Comparison of ENCODE assay signal across 8 mouse cellular contexts in genomic region chr17:86937497-86938155, GRCm38 (mm10). TPM values are rescaled to one million over a fixed set of nuclear protein-coding genes. Genes with fewer than 3 reads are reported as not detected.
A peak's percentile ranks its signal among the peaks of the same experiment; 100 is the strongest.
DNase-seq lines count a peak whose midpoint lies in the region; ATAC-seq and TF ChIP-seq lines count a peak whose summit lies in the region.

No protein-coding gene starts in this region.

- H3K9me3 ChIP-seq in hindbrain, embryonic 10.5 days, result no peaks in the 10 kb centered on the region

- peak; percentile 63 for DNase-seq in ES-CJ7 (ENCODE audit: low read depth, low spot score)
- peak; percentile 34 to 42 for DNase-seq in cerebellum, adult 18-20 months
- DNase-seq in frontal cortex, adult 2 months (ENCODE audit: extremely low spot score in 1 of 2, low spot score in 1 of 2), result peak; percentile 53 to 77
- DNase-seq in hindbrain, embryonic 10.5 days (ENCODE audit: low spot score), result peak; percentile 76
- peak; percentile 75 to 84 for DNase-seq in layer of hippocampus, adult 8-10 months (ENCODE audit: low spot score in 2 of 2)
- DNase-seq in lung, adult 2 months, result peak; percentile 81
- peak; percentile 42 to 43 for DNase-seq in thymus, postnatal 10 days (ENCODE audit: low spot score in 2 of 2)

- H3K27ac ChIP-seq in hindbrain, embryonic 10.5 days, result peak overlapping the region; percentile 81

- H3K27me3 ChIP-seq in hindbrain, embryonic 10.5 days (ENCODE audit: insufficient read depth, poor library complexity, severe bottlenecking), result peaks cover 44% of the 10 kb centered on the region

- peak overlapping the region; percentile 52 for H3K4me3 ChIP-seq in hindbrain, embryonic 10.5 days
- H3K4me3 ChIP-seq in lung, adult 2 months (replicated peaks; ENCODE audit: extremely low read depth, low read depth, low read length), result peak overlapping the region; percentile 17

- 0 out of 2 replicates have a peak, but pooled peaks have one; percentile 20 for TF ChIP-seq POLR2A in lung, adult 2 months (IDR thresholded peaks at IDR 0.05; ENCODE audit: borderline replicate concordance, extremely low read depth, low read depth, low read length)

- WGBS in hindbrain, embryonic 10.5 days, result 6% methylated on average over 20 of the region's 20 CpGs
- 3% methylated on average over 20 of the region's 20 CpGs for WGBS in lung, adult 2 months

- no peaks in the 10 kb centered on the region for H3K36me3 ChIP-seq in hindbrain, embryonic 10.5 days

- peaks cover 24% of the 10 kb centered on the region for H3K4me1 ChIP-seq in hindbrain, embryonic 10.5 days (replicated peaks)
- H3K4me1 ChIP-seq in lung, adult 2 months (ENCODE audit: control insufficient read depth, insufficient read depth, low read length), result peaks cover 2% of the 10 kb centered on the region; the same call in 1 of the 2 replicates

- peak; percentile 58 for ATAC-seq in neutrophil, adult 5-6 weeks (ENCODE audit: extremely low read depth, insufficient number of reproducible peaks, low FRiP score, poor library complexity, severe bottlenecking)

- no peak for TF ChIP-seq CTCF in lung, adult 2 months (IDR thresholded peaks at IDR 0.05; ENCODE audit: insufficient read depth, low read length)

RNA-seq across cellular contexts. Expression of gene Atp6v1e2, which starts 10.1 kb away (rescaled TPM):
- 0.18 TPM in 1 of 2 replicates, not detected in the other for polyA plus RNA-seq in frontal cortex, adult 2 months (2012; rRNA removed)
- not detected in 2 replicates for polyA plus RNA-seq in hindbrain, embryonic 10.5 days (2016; fragmentation: Nextera tagmentation; extraction: Ambion mirVana)
- total RNA-seq in layer of hippocampus, adult 8-10 months (2022), result not detected
- not detected in 2 replicates for polyA plus RNA-seq in lung, adult 2 months (2012; rRNA removed)
- not detected in 2 replicates for total RNA-seq in neutrophil, adult 5-6 weeks (2017)

RNA-seq across cellular contexts. Expression of gene Tmem247, which starts 20.5 kb away (rescaled TPM):
- polyA plus RNA-seq in frontal cortex, adult 2 months (2012; rRNA removed), result not detected in 2 replicates
- not detected in 2 replicates for polyA plus RNA-seq in hindbrain, embryonic 10.5 days (2016; fragmentation: Nextera tagmentation; extraction: Ambion mirVana)
- not detected for total RNA-seq in layer of hippocampus, adult 8-10 months (2022)
- polyA plus RNA-seq in lung, adult 2 months (2012; rRNA removed), result not detected in 2 replicates
- not detected in 2 replicates for total RNA-seq in neutrophil, adult 5-6 weeks (2017)

RNA-seq across cellular contexts. Expression of gene Rhoq, which starts 25.3 kb away (rescaled TPM):
- polyA plus RNA-seq in frontal cortex, adult 2 months (2012; rRNA removed), result 31.9 and 33.3 TPM in 2 replicates
- 8.4 and 9.7 TPM in 2 replicates for polyA plus RNA-seq in hindbrain, embryonic 10.5 days (2016; fragmentation: Nextera tagmentation; extraction: Ambion mirVana)
- 10 to 100 TPM; 35.5 to 44.8 (median 42.0) TPM for total RNA-seq in layer of hippocampus, adult 8-10 months (2022)
- 25.0 and 28.3 TPM in 2 replicates for polyA plus RNA-seq in lung, adult 2 months (2012; rRNA removed)
- total RNA-seq in neutrophil, adult 5-6 weeks (2017), result 29.7 and 34.4 TPM in 2 replicates

Comparison
In these comparisons a context has a peak if more than half of its experiments do, and no peak if none do; other contexts are left out.
1. Peak in every context shown above with its lines: DNase-seq, ATAC-seq, H3K4me3 ChIP-seq and H3K27ac ChIP-seq.